Mouse (Mus musculus) intestine, embryonic 14.5 days (tissue): ENCODE results near the gene Rab3c. TPM values are rescaled to one million over a fixed set of nuclear protein-coding genes. Genes with fewer than 3 reads are reported as not detected.
A peak's percentile ranks its signal among the peaks of the same experiment; 100 is the strongest.

Experiments used
- ATAC-seq: fragments of 200-750 bp; cut with Nextera tagmentation; replicated peaks from 2 replicates; pipeline ENCODE4 v1.8.0; 2017; ENCODE audit warnings: low read depth, moderate number of reproducible peaks, moderate TSS enrichment, moderate library complexity; ENCODE audit not compliant: low FRiP score, low TSS enrichment
- DNase-seq: peaks from one replicate; pipeline ENCODE4 v3.0.0-alpha.2; 2018; ENCODE audit warnings: low spot score
- H3K27ac ChIP-seq: fragments of 300-500 bp; sonication (generic); 2 replicates; pipeline ENCODE4 v1.5.1; 2014; ENCODE audit warnings: low read depth, mild to moderate bottlenecking, control low read depth
- H3K27me3 ChIP-seq: fragments of 300-500 bp; sonication (generic); replicated peaks from 2 replicates; pipeline ENCODE4 v1.6.1; 2014; ENCODE audit warnings: low read length, control low read depth; ENCODE audit not compliant: control insufficient read depth, insufficient read depth
- H3K36me3 ChIP-seq: fragments of 300-500 bp; sonication (generic); 2 replicates; pipeline ENCODE4 v1.6.1; 2014; ENCODE audit warnings: low read length, control low read depth; ENCODE audit not compliant: control insufficient read depth, insufficient read depth
- H3K4me1 ChIP-seq: fragments of 300-500 bp; sonication (generic); replicated peaks from 2 replicates; pipeline ENCODE4 v1.6.1; 2014; ENCODE audit warnings: low read length, control low read depth, mixed read lengths; ENCODE audit not compliant: control insufficient read depth, insufficient read depth
- H3K4me2 ChIP-seq: fragments of 300-500 bp; sonication (generic); 2 replicates; pipeline ENCODE4 v1.6.1; 2014; ENCODE audit warnings: low read length
- H3K4me3 ChIP-seq: fragments of 300-500 bp; sonication (generic); 2 replicates; pipeline ENCODE4 v1.5.1; 2014; ENCODE audit warnings: low read depth, low read length, control low read depth, mixed read lengths
- H3K9ac ChIP-seq: fragments of 300-500 bp; sonication (generic); 2 replicates; pipeline ENCODE4 v1.6.1; 2014; ENCODE audit warnings: mild to moderate bottlenecking, low read length
- H3K9me3 ChIP-seq: fragments of 300-500 bp; sonication (generic); 2 replicates; pipeline ENCODE4 v1.6.1; 2016; ENCODE audit warnings: low read length, control low read depth; ENCODE audit not compliant: control insufficient read depth
- WGBS: fragments of 180-500 bp; shearing (Covaris S2); extraction: QIAGEN DNeasy Blood & Tissue Kit; methylation state at CpG from one replicate; pipeline ENCODE4 v1.1.7; 2014; 5-methylcytosine and 5-hydroxymethylcytosine counted together
- polyA plus RNA-seq: library from polyadenylated mRNA; unstranded; fragments of >200 nt; fragmentation: Nextera tagmentation; extraction: Ambion mirVana; gene quantifications from 2 replicates; pipeline ENCODE4 v1.2.1, GENCODE M21; 2014

Gene Rab3c
- polyA plus RNA-seq, 1 experiment from 2014 or later, result 5.5 TPM

- Histone ChIP-seq H3K9me3 (no peaks in the 10 kb centered on the region), H3K4me1 (no peaks in the 10 kb centered on the region), H3K27ac (no peak overlapping the region), H3K4me2 (no peak overlapping the region), H3K4me3 (no peak overlapping the region), H3K9ac (no peak overlapping the region), H3K27me3 (no peaks in the 10 kb centered on the region), H3K36me3 (no peaks in the 10 kb centered on the region)
- DNase-seq (no peak), ATAC-seq (no peak)
- 95% methylated on average over 2 of the region's 2 CpGs for WGBS
Measured at GRCm38 (mm10) chr13:110066674-110067073, 214.1 kb downstream of the Rab3c start.

- no peaks in the 10 kb centered on the region for H3K9me3 ChIP-seq
- 8% methylated on average over 9 of the region's 9 CpGs for WGBS
Measured at GRCm38 (mm10) chr13:110062835-110063411, 217.9 kb downstream of the Rab3c start.

GRCm38 (mm10) chr13:110062288-110062687 lies 218.5 kb downstream of the Rab3c start:
- Histone ChIP-seq H3K4me1 (no peaks in the 10 kb centered on the region), H3K9me3 (no peaks in the 10 kb centered on the region), H3K9ac (no peak overlapping the region), H3K4me3 (no peak overlapping the region), H3K27me3 (no peaks in the 10 kb centered on the region), H3K27ac (no peak overlapping the region), H3K36me3 (no peaks in the 10 kb centered on the region), H3K4me2 (no peak overlapping the region)
- DNase-seq (peak; percentile 51), ATAC-seq (peak; percentile 57; the same call in 1 of the 2 replicates)
- 58% methylated on average over 8 of the region's 8 CpGs for WGBS

More at GRCm38 (mm10) chr13:110062835-110063411, 217.9 kb downstream of the Rab3c start:
- H3K27me3 ChIP-seq, result no peaks in the 10 kb centered on the region
- no peak overlapping the region for H3K27ac ChIP-seq
- ATAC-seq (peak; percentile 89), DNase-seq (peak; percentile 74)
- peak overlapping the region; percentile 24; the same call in 1 of the 2 replicates for H3K4me2 ChIP-seq
- no peak overlapping the region for H3K4me3 ChIP-seq
- H3K9ac ChIP-seq, result no peak overlapping the region
- no peaks in the 10 kb centered on the region for H3K36me3 ChIP-seq
- no peaks in the 10 kb centered on the region for H3K4me1 ChIP-seq

- no peaks in the 10 kb centered on the region for H3K4me1 ChIP-seq
- no peak overlapping the region for H3K27ac ChIP-seq
- ATAC-seq (no peak), DNase-seq (peak; percentile 1)
- no peaks in the 10 kb centered on the region for H3K27me3 ChIP-seq
- 77% methylated on average over 8 of the region's 8 CpGs for WGBS
- no peak overlapping the region for H3K4me3 ChIP-seq
- no peaks in the 10 kb centered on the region for H3K9me3 ChIP-seq
- no peak overlapping the region for H3K4me2 ChIP-seq
- no peaks in the 10 kb centered on the region for H3K36me3 ChIP-seq
- no peak overlapping the region for H3K9ac ChIP-seq
Measured at GRCm38 (mm10) chr13:110054538-110054937, 226.3 kb downstream of the Rab3c start.

- ATAC-seq, result no peak
- no peaks in the 10 kb centered on the region for H3K36me3 ChIP-seq
- no peaks in the 10 kb centered on the region for H3K9me3 ChIP-seq
- no peak overlapping the region for H3K4me3 ChIP-seq
- H3K27me3 ChIP-seq, result no peaks in the 10 kb centered on the region
- no peak for DNase-seq
- H3K4me1 ChIP-seq, result no peaks in the 10 kb centered on the region
- 66% methylated on average over 5 of the region's 5 CpGs for WGBS
- no peak overlapping the region for H3K9ac ChIP-seq
- H3K4me2 ChIP-seq, result no peak overlapping the region
- no peak overlapping the region for H3K27ac ChIP-seq
Measured at GRCm38 (mm10) chr13:110048767-110049434, 231.9 kb downstream of the Rab3c start.

GRCm38 (mm10) chr13:110044418-110044817 lies 236.4 kb downstream of the Rab3c start:
- Histone ChIP-seq H3K27ac (no peak overlapping the region), H3K27me3 (no peaks in the 10 kb centered on the region), H3K9me3 (no peaks in the 10 kb centered on the region), H3K9ac (no peak overlapping the region), H3K4me3 (no peak overlapping the region), H3K4me1 (no peaks in the 10 kb centered on the region), H3K36me3 (no peaks in the 10 kb centered on the region), H3K4me2 (no peak overlapping the region)
- DNase-seq, result peak; percentile 48
- WGBS, result 74% methylated on average over 4 of the region's 4 CpGs
- no peak for ATAC-seq

- Histone ChIP-seq H3K27ac (no peak overlapping the region), H3K9me3 (no peaks in the 10 kb centered on the region), H3K36me3 (no peaks in the 10 kb centered on the region), H3K9ac (no peak overlapping the region), H3K4me1 (no peaks in the 10 kb centered on the region), H3K4me3 (no peak overlapping the region), H3K4me2 (no peak overlapping the region), H3K27me3 (no peaks in the 10 kb centered on the region)
- DNase-seq, result peak; percentile 53
- ATAC-seq, result no peak
- 89% methylated on average over 3 of the region's 3 CpGs for WGBS
Measured at GRCm38 (mm10) chr13:110039779-110040498, 240.9 kb downstream of the Rab3c start.

- Histone ChIP-seq H3K4me3 (no peak overlapping the region), H3K4me1 (no peaks in the 10 kb centered on the region), H3K27me3 (no peaks in the 10 kb centered on the region), H3K4me2 (no peak overlapping the region), H3K9ac (no peak overlapping the region), H3K27ac (no peak overlapping the region), H3K36me3 (no peaks in the 10 kb centered on the region), H3K9me3 (no peaks in the 10 kb centered on the region)
- ATAC-seq (no peak), DNase-seq (peak; percentile 27)
- WGBS, result 69% methylated on average over 9 of the region's 9 CpGs
Measured at GRCm38 (mm10) chr13:110039170-110039569, 241.6 kb downstream of the Rab3c start.
